Mouse (Mus musculus): ENCODE data around the gene Spin1. TPM values are rescaled to one million over a fixed set of nuclear protein-coding genes. Genes with fewer than 3 reads are reported as not detected.

Spin1 gene
- polyA plus RNA-seq, 1 experiment from 2014 or later = 103 TPM

DNA sequence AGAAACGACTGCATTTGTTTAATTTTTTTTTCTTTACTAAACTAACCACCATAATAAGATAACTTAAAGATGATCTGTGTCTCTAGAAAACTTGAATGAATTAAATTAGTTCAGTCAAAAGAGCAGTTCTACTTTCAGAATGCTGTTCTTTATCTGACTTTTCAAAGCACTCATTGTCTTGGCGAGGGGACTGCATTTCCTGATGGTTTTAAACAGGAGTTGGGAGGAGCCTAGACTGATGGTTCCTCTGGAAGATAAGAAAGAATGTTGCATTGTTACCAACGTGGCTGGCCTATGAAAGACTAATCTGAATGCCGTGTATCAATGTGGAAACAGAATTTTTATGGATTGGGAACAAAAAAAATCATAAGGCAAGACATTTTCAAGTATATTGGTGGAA, 20.1 kb downstream of the Spin1 start:
- DNase-seq (ENCODE audit: low spot score, missing footprints) (peak; percentile 77), ATAC-seq (ENCODE audit: low FRiP score) (no peak)
- Histone ChIP-seq H3K27me3 (ENCODE audit: control insufficient read depth, insufficient read depth, low read length) (no peaks in the 10 kb centered on the region), H3K4me3 (ENCODE audit: low read depth, low read length) (no peak overlapping the region), H3K27ac (ENCODE audit: low read depth, low read length) (no peak overlapping the region), H3K9me3 (ENCODE audit: control insufficient read depth, low read length) (no peaks in the 10 kb centered on the region), H3K4me1 (ENCODE audit: control insufficient read depth, insufficient read depth, low read length) (peaks cover 14% of the 10 kb centered on the region), H3K4me2 (no peak overlapping the region), H3K9ac (ENCODE audit: low read length) (no peak overlapping the region), H3K36me3 (ENCODE audit: control insufficient read depth, insufficient read depth, low read length) (no peaks in the 10 kb centered on the region)
- 15% methylated on average over 4 of the region's 4 CpGs for WGBS

DNA sequence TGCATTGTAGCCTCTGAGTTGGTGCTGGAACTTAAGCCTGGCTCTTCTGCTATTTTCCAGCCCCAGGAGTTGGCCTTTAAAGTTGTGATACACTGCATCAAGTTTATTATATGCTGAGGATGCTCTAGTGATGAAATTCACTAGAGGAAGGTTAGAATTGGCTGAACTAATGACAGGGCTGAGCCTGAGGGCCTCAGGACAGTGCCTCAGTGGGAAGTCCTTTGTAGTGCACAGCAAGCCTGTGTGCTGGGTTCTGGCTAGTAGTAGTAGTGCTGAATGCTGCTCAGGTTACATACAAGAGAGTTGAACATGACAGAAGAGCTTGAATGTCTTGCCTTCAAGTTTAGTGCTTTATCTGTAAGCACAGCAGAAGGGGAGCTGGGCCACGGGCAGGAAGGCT, 21.3 kb downstream of the Spin1 start:
- H3K4me1 ChIP-seq (ENCODE audit: control insufficient read depth, insufficient read depth, low read length) = peaks cover 14% of the 10 kb centered on the region

DNA sequence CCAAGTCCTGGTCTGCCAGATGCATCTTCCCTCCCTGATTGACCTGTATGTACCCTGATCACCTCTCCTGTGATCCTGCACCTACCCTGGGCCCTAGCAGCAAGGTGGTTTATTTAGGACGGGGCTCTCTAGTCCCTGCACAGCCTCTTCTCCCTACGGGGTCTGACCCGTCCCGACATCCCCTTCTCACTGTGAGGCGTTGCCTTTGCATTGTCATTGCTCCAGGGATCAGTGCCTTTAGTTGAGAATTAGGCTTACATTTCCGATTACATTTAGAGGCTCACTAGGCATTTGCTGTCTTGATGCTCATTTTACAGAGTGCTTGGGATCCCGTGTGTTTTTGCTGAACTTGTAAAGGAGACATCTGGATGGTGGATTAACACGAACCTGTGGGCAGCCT, 22.1 kb downstream of the Spin1 start:
- no peak overlapping the region for H3K27ac ChIP-seq (ENCODE audit: low read depth, low read length)
- no peaks in the 10 kb centered on the region for H3K27me3 ChIP-seq (ENCODE audit: control insufficient read depth, insufficient read depth, low read length)
- peaks cover 14% of the 10 kb centered on the region for H3K4me1 ChIP-seq (ENCODE audit: control insufficient read depth, insufficient read depth, low read length)
- ATAC-seq (ENCODE audit: low FRiP score) (no peak), DNase-seq (ENCODE audit: low spot score, missing footprints) (peak; percentile 82)
- no peak overlapping the region for H3K4me3 ChIP-seq (ENCODE audit: low read depth, low read length)
- no peaks in the 10 kb centered on the region for H3K36me3 ChIP-seq (ENCODE audit: control insufficient read depth, insufficient read depth, low read length)
- 88% methylated on average over 8 of the region's 8 CpGs for WGBS
- no peak overlapping the region for H3K9ac ChIP-seq (ENCODE audit: low read length)
- no peaks in the 10 kb centered on the region for H3K9me3 ChIP-seq (ENCODE audit: control insufficient read depth, low read length)
- H3K4me2 ChIP-seq = no peak overlapping the region

More for the DNA sequence above, 21.3 kb downstream of the Spin1 start:
- Histone ChIP-seq H3K36me3 (ENCODE audit: control insufficient read depth, insufficient read depth, low read length) (no peaks in the 10 kb centered on the region), H3K4me3 (ENCODE audit: low read depth, low read length) (no peak overlapping the region), H3K4me2 (no peak overlapping the region), H3K27ac (ENCODE audit: low read depth, low read length) (no peak overlapping the region), H3K27me3 (ENCODE audit: control insufficient read depth, insufficient read depth, low read length) (no peaks in the 10 kb centered on the region), H3K9me3 (ENCODE audit: control insufficient read depth, low read length) (no peaks in the 10 kb centered on the region), H3K9ac (ENCODE audit: low read length) (no peak overlapping the region)
- WGBS = 48% methylated on average over 1 of the region's 1 CpGs
- DNase-seq (ENCODE audit: low spot score, missing footprints) = peak; percentile 83
- no peak for ATAC-seq (ENCODE audit: low FRiP score)

DNA sequence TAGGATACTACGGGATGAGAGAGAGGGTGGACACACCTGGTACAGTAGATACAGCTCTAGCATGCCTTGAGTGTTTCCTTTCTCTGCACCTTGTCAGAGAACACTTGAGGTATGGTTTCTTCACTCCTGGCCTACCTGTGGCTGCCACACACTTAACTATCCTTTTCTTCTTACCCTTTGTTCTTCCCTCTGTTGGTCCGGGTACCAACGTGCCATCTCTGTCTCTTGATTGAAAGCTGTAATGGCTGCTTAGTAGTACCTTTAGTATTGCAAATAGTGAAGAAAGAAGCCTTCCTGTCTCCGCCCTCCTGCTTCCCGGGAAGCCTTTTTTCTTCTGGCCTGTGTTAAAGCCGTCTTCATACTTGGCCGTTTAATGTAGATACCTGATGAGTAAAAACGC, 24.7 kb downstream of the Spin1 start:
- no peak for ATAC-seq (ENCODE audit: low FRiP score)
- Histone ChIP-seq H3K9me3 (ENCODE audit: control insufficient read depth, low read length) (no peaks in the 10 kb centered on the region), H3K27me3 (ENCODE audit: control insufficient read depth, insufficient read depth, low read length) (no peaks in the 10 kb centered on the region), H3K4me2 (no peak overlapping the region), H3K4me1 (ENCODE audit: control insufficient read depth, insufficient read depth, low read length) (peaks cover 2% of the 10 kb centered on the region; the same call in 1 of the 2 replicates), H3K36me3 (ENCODE audit: control insufficient read depth, insufficient read depth, low read length) (no peaks in the 10 kb centered on the region; the same call in 1 of the 2 replicates), H3K4me3 (ENCODE audit: low read depth, low read length) (no peak overlapping the region), H3K27ac (ENCODE audit: low read depth, low read length) (no peak overlapping the region), H3K9ac (ENCODE audit: low read length) (no peak overlapping the region)
- DNase-seq (ENCODE audit: low spot score, missing footprints) = peak; percentile 72
- 85% methylated on average over 8 of the region's 8 CpGs for WGBS

DNA sequence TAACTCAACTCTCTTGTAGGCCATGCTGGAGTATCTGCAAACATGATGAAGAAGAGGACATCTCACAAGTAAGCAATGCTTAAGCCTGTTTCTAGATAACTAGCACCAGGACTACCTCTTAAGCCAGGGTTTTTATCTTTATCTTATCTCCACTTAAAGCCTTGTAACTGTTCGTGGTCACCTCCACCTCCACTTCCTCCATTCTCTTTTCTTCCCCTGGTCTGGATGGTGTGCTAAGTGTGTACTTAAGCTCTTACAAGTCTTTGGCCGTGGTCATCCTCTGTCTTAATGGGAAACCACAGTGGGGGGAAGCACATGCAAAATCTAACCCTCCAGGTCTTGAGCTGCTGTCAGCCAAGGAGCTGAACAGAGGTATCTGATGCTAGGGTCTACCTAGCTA, 27.2 kb downstream of the Spin1 start:
- Histone ChIP-seq H3K27ac (ENCODE audit: low read depth, low read length) (no peak overlapping the region), H3K9me3 (ENCODE audit: control insufficient read depth, low read length) (no peaks in the 10 kb centered on the region), H3K4me3 (ENCODE audit: low read depth, low read length) (no peak overlapping the region), H3K4me2 (no peak overlapping the region), H3K4me1 (ENCODE audit: control insufficient read depth, insufficient read depth, low read length) (no peaks in the 10 kb centered on the region), H3K36me3 (ENCODE audit: control insufficient read depth, insufficient read depth, low read length) (no peaks in the 10 kb centered on the region; the same call in 1 of the 2 replicates), H3K27me3 (ENCODE audit: control insufficient read depth, insufficient read depth, low read length) (no peaks in the 10 kb centered on the region), H3K9ac (ENCODE audit: low read length) (no peak overlapping the region)
- DNase-seq (ENCODE audit: low spot score, missing footprints) = peak; percentile 79
- ATAC-seq (ENCODE audit: low FRiP score) = no peak
- WGBS = 91% methylated on average over 2 of the region's 2 CpGs

DNA sequence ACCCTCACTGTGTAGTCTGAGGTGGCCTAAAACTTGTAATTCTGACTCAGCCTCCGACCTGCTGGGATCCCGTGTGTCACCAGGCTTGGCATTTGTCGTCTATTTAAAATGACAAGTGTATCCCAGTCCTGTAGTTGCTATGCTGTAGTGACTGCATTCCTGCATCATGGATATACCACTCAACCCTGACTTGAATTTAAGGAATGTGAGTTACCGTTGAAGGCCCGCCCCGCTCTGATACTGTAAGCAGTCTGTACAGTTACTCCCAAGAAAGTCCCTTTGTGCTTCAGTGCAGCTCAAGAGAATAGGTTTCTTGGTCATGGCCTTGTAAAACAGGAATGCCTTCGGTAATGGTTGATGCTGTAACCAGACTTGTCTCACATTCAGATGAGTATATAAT, 27.7 kb downstream of the Spin1 start:
- Histone ChIP-seq H3K27ac (ENCODE audit: low read depth, low read length) (no peak overlapping the region), H3K9ac (ENCODE audit: low read length) (no peak overlapping the region), H3K9me3 (ENCODE audit: control insufficient read depth, low read length) (no peaks in the 10 kb centered on the region), H3K4me1 (ENCODE audit: control insufficient read depth, insufficient read depth, low read length) (no peaks in the 10 kb centered on the region), H3K27me3 (ENCODE audit: control insufficient read depth, insufficient read depth, low read length) (no peaks in the 10 kb centered on the region), H3K4me2 (no peak overlapping the region), H3K4me3 (ENCODE audit: low read depth, low read length) (no peak overlapping the region), H3K36me3 (ENCODE audit: control insufficient read depth, insufficient read depth, low read length) (no peaks in the 10 kb centered on the region; the same call in 1 of the 2 replicates)
- WGBS = 96% methylated on average over 7 of the region's 7 CpGs
- DNase-seq (ENCODE audit: low spot score, missing footprints) = peak; percentile 82
- no peak for ATAC-seq (ENCODE audit: low FRiP score)

DNA sequence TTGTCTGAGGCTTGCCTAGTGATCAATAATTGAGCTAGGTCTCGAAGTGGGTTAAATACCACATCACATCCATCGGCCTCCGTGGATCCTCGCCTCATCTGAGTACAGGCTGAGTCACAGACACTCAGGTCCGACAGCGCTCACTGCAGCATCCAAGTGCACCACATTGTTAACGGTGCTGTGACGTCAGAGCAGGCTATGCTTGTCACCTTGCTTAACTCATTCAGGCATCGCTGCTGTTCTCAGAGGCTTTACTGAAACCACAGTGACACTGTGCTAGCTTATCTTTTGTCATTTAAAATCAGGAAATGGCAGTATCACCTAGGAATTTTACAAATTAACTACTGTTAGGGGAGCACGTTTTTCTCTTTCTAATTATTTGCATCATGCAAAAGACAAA, 30.5 kb downstream of the Spin1 start:
- no peak overlapping the region for H3K9ac ChIP-seq (ENCODE audit: low read length)
- no peak overlapping the region for H3K27ac ChIP-seq (ENCODE audit: low read depth, low read length)
- 87% methylated on average over 10 of the region's 10 CpGs for WGBS
- H3K4me1 ChIP-seq (ENCODE audit: control insufficient read depth, insufficient read depth, low read length) = no peaks in the 10 kb centered on the region
- no peaks in the 10 kb centered on the region for H3K27me3 ChIP-seq (ENCODE audit: control insufficient read depth, insufficient read depth, low read length)
- no peak for ATAC-seq (ENCODE audit: low FRiP score)
- no peak overlapping the region for H3K4me2 ChIP-seq
- no peaks in the 10 kb centered on the region; the same call in none of the 2 replicates for H3K36me3 ChIP-seq (ENCODE audit: control insufficient read depth, insufficient read depth, low read length)
- no peak overlapping the region for H3K4me3 ChIP-seq (ENCODE audit: low read depth, low read length)
- no peaks in the 10 kb centered on the region for H3K9me3 ChIP-seq (ENCODE audit: control insufficient read depth, low read length)
- DNase-seq (ENCODE audit: low spot score, missing footprints) = peak; percentile 45

DNA sequence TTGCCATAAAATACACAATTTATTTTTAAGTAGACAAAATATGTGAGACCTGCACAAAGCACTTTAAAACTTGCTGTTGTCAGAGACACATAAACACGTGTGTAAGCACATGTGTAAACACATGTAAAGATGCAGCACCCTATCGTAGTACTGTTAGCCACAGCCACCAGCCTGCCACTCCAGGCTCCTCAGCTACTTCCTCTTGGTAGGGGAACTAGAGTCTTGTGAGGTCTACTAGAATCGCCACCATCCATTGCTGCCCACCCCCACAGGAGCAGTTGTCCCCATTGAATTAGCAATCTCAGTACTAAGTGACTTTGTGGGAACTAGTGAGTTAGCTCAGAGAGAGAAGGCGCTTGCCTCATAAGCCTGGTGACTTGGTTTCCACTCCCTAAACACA, 35.6 kb downstream of the Spin1 start:
- no peaks in the 10 kb centered on the region; the same call in none of the 2 replicates for H3K36me3 ChIP-seq (ENCODE audit: control insufficient read depth, insufficient read depth, low read length)
- DNase-seq (ENCODE audit: low spot score, missing footprints) = peak; percentile 62

DNA sequence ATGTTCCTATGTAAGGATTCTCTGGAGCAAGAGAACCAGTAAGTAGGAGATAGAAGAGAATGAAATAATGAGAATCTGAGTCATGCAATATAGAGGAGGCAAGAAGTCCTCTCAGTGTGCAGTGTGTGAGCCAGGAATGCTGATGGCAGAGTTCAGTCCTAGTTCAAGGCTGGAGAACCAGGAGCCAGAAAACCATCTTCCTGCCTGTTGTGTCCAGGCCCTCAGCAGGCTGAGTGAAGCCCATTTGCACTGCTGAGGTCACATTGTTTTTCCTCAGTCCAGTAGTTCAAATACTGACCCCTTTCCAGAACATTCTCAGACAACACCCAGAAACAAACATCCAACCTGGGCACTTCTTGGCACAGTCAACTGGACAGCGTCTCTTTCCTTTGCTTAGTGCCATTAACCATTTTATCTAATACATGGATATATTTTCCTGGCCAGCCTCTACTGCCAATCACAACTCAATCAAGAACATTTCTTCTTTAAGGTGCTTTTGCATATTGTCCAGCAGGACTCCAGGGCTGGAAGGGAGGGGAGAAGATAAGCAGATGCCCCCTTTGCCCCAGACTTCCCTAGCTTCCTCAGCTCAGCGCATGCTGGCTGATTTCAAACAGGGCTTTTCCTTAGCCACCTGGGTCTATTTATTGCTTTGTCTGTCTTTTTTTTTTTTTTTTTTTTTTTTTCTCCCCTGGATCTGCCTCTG, 36.5 kb downstream of the Spin1 start:
- Histone ChIP-seq H3K4me2 (no peak overlapping the region), H3K27me3 (ENCODE audit: control insufficient read depth, insufficient read depth, low read length) (no peaks in the 10 kb centered on the region), H3K36me3 (ENCODE audit: control insufficient read depth, insufficient read depth, low read length) (no peaks in the 10 kb centered on the region; the same call in none of the 2 replicates), H3K27ac (ENCODE audit: low read depth, low read length) (no peak overlapping the region), H3K9ac (ENCODE audit: low read length) (no peak overlapping the region), H3K9me3 (ENCODE audit: control insufficient read depth, low read length) (no peaks in the 10 kb centered on the region), H3K4me3 (ENCODE audit: low read depth, low read length) (no peak overlapping the region), H3K4me1 (ENCODE audit: control insufficient read depth, insufficient read depth, low read length) (no peaks in the 10 kb centered on the region)
- ATAC-seq (ENCODE audit: low FRiP score) = no peak
- DNase-seq (ENCODE audit: low spot score, missing footprints) = peak; percentile 75
- 81% methylated on average over 2 of the region's 2 CpGs for WGBS

More for the DNA sequence above, 35.6 kb downstream of the Spin1 start:
- no peak for ATAC-seq (ENCODE audit: low FRiP score)
- no peaks in the 10 kb centered on the region for H3K9me3 ChIP-seq (ENCODE audit: control insufficient read depth, low read length)
- WGBS = 90% methylated on average over 4 of the region's 4 CpGs
- H3K27ac ChIP-seq (ENCODE audit: low read depth, low read length) = no peak overlapping the region
- no peak overlapping the region for H3K4me3 ChIP-seq (ENCODE audit: low read depth, low read length)
- no peaks in the 10 kb centered on the region for H3K4me1 ChIP-seq (ENCODE audit: control insufficient read depth, insufficient read depth, low read length)
- no peak overlapping the region for H3K9ac ChIP-seq (ENCODE audit: low read length)
- H3K4me2 ChIP-seq = no peak overlapping the region
- no peaks in the 10 kb centered on the region for H3K27me3 ChIP-seq (ENCODE audit: control insufficient read depth, insufficient read depth, low read length)
